In genomic region chr11:51459569-51460043, GRCm38 (mm10) we compare ENCODE assay signal across 10 mouse cellular contexts.
A peak's percentile ranks its signal among the peaks of the same experiment; 100 is the strongest.
DNase-seq lines count a peak whose midpoint lies in the region; ATAC-seq and TF ChIP-seq lines count a peak whose summit lies in the region.
"Had no signal": no experiment of that assay in that cellular context is flagged by ENCODE, and none has a peak within 500 bp of the region (broad histone marks: within the 10 kb centered on the region; RNA-seq: fewer than 3 reads in every experiment).

No protein-coding gene starts in this region.

- WGBS in forebrain, postnatal 0 days = 30% methylated on average over 8 of the region's 8 CpGs
- 68% methylated on average over 8 of the region's 8 CpGs for WGBS in midbrain, embryonic 11.5 days
- 86% methylated on average over 8 of the region's 8 CpGs for WGBS in liver, postnatal 0 days (ENCODE audit: insufficient replicate concordance)
- 66% methylated on average over 8 of the region's 8 CpGs for WGBS in intestine, embryonic 15.5 days

- H3K27ac ChIP-seq in forebrain, postnatal 0 days (ENCODE audit: low read depth, low read length) = 0 out of 2 replicates have a peak overlapping the region, but pooled peaks have one; percentile 54
- H3K27ac ChIP-seq in midbrain, embryonic 11.5 days (ENCODE audit: low read depth, low read length) = no peak overlapping the region
- H3K27ac ChIP-seq in liver, postnatal 0 days (ENCODE audit: low read depth) = no peak overlapping the region
- no peak overlapping the region for H3K27ac ChIP-seq in intestine, embryonic 15.5 days
- H3K27ac ChIP-seq: liver, embryonic 15.5 days had no signal

- peak; percentile 6 for DNase-seq in brain, adult 2 months (ENCODE audit: low read depth, low spot score)
- DNase-seq in forebrain, postnatal 0 days = peak; percentile 47
- peak; percentile 81 for DNase-seq in midbrain, embryonic 11.5 days (ENCODE audit: low spot score, missing footprints)
- no peak for DNase-seq in liver, postnatal 0 days
- DNase-seq in left cerebral cortex, postnatal 25 days (ENCODE audit: low spot score in 2 of 2) = no peak
- DNase-seq: heart, postnatal 10 days had no signal

- no peaks in the 10 kb centered on the region for H3K4me1 ChIP-seq in forebrain, postnatal 0 days (ENCODE audit: insufficient read depth)
- H3K4me1 ChIP-seq in midbrain, embryonic 11.5 days (ENCODE audit: control insufficient read depth, insufficient read depth, low read length) = peaks cover 4% of the 10 kb centered on the region; the same call in 1 of the 2 replicates
- no peaks in the 10 kb centered on the region for H3K4me1 ChIP-seq in liver, postnatal 0 days (ENCODE audit: insufficient read depth)
- H3K4me1 ChIP-seq in intestine, embryonic 15.5 days (replicated peaks) = no peaks in the 10 kb centered on the region
- H3K4me1 ChIP-seq: liver, embryonic 15.5 days had no signal

- H3K9me3 ChIP-seq in forebrain, postnatal 0 days (ENCODE audit: low read length) = no peaks in the 10 kb centered on the region
- no peaks in the 10 kb centered on the region for H3K9me3 ChIP-seq in midbrain, embryonic 11.5 days (ENCODE audit: control insufficient read depth, low read length)
- H3K9me3 ChIP-seq in liver, postnatal 0 days (ENCODE audit: low read length) = no peaks in the 10 kb centered on the region
- H3K9me3 ChIP-seq in intestine, embryonic 15.5 days = no peaks in the 10 kb centered on the region
- H3K9me3 ChIP-seq: liver, embryonic 15.5 days had no signal

- H3K79me2 ChIP-seq in C2C12 (ENCODE audit: control insufficient read depth, insufficient read depth) = no peaks in the 10 kb centered on the region

- no peak overlapping the region for H3K4me3 ChIP-seq in C2C12 (ENCODE audit: insufficient read depth, poor library complexity, severe bottlenecking)
- no peak overlapping the region for H3K4me3 ChIP-seq in forebrain, postnatal 0 days (ENCODE audit: low read depth, low read length)
- no peak overlapping the region for H3K4me3 ChIP-seq in midbrain, embryonic 11.5 days (ENCODE audit: low read depth, low read length)
- H3K4me3 ChIP-seq in liver, postnatal 0 days (ENCODE audit: low read depth, low read length) = no peak overlapping the region
- no peak overlapping the region for H3K4me3 ChIP-seq in intestine, embryonic 15.5 days (replicated peaks)
- H3K4me3 ChIP-seq: erythroblast, embryonic 14.5 days; liver, embryonic 15.5 days had no signal

- H3K4me2 ChIP-seq in forebrain, postnatal 0 days (ENCODE audit: low read depth) = no peak overlapping the region
- no peak overlapping the region for H3K4me2 ChIP-seq in midbrain, embryonic 11.5 days
- no peak overlapping the region for H3K4me2 ChIP-seq in liver, postnatal 0 days (ENCODE audit: low read depth, low read length)
- H3K4me2 ChIP-seq in intestine, embryonic 15.5 days (replicated peaks) = no peak overlapping the region
- H3K4me2 ChIP-seq: liver, embryonic 15.5 days had no signal

- H3ac ChIP-seq in C2C12 (ENCODE audit: control insufficient read depth, insufficient read length, low read depth) = no peak overlapping the region

- no peaks in the 10 kb centered on the region for H3K79me3 ChIP-seq in C2C12 (ENCODE audit: low read depth)

- no peak for TF ChIP-seq CTCF in C2C12 (IDR thresholded peaks at IDR 0.05; ENCODE audit: control insufficient read depth, insufficient read depth, insufficient read length)
- TF ChIP-seq CTCF in forebrain, postnatal 0 days (IDR thresholded peaks at IDR 0.05; ENCODE audit: low read depth) = no peak
- TF ChIP-seq CTCF in liver, postnatal 0 days (IDR thresholded peaks at IDR 0.05; ENCODE audit: low read depth) = no peak

- intact Hi-C loops in left cerebral cortex, postnatal 25 days (cut with DNase I) = no loop called here

- TF ChIP-seq EP300 in liver, postnatal 0 days (IDR thresholded peaks at IDR 0.05; ENCODE audit: low read depth) = no peak

- H3K27me3 ChIP-seq in C2C12 (ENCODE audit: control insufficient read depth, insufficient read depth, insufficient read length) = no peaks in the 10 kb centered on the region
- no peaks in the 10 kb centered on the region for H3K27me3 ChIP-seq in forebrain, postnatal 0 days (ENCODE audit: insufficient read depth, low read length)
- H3K27me3 ChIP-seq in midbrain, embryonic 11.5 days (ENCODE audit: control insufficient read depth, insufficient read depth, low read length) = no peaks in the 10 kb centered on the region
- H3K27me3 ChIP-seq in liver, postnatal 0 days (ENCODE audit: insufficient read depth, low read length) = no peaks in the 10 kb centered on the region
- no peaks in the 10 kb centered on the region for H3K27me3 ChIP-seq in intestine, embryonic 15.5 days (replicated peaks)
- H3K27me3 ChIP-seq: liver, embryonic 15.5 days had no signal

- ATAC-seq in forebrain, postnatal 0 days = peak; percentile 86
- peak; percentile 54; the same call in 1 of the 2 replicates for ATAC-seq in midbrain, embryonic 11.5 days (ENCODE audit: low FRiP score)
- ATAC-seq in liver, postnatal 0 days = no peak
- ATAC-seq in intestine, embryonic 15.5 days = no peak

- no peak overlapping the region for H3K9ac ChIP-seq in forebrain, postnatal 0 days
- no peak overlapping the region for H3K9ac ChIP-seq in midbrain, embryonic 11.5 days (ENCODE audit: low read length)
- no peak overlapping the region for H3K9ac ChIP-seq in liver, postnatal 0 days (replicated peaks)
- no peak overlapping the region for H3K9ac ChIP-seq in intestine, embryonic 15.5 days
- H3K9ac ChIP-seq: liver, embryonic 15.5 days had no signal

- no peaks in the 10 kb centered on the region for H3K36me3 ChIP-seq in C2C12 (ENCODE audit: control insufficient read depth, insufficient read depth)
- no peaks in the 10 kb centered on the region for H3K36me3 ChIP-seq in forebrain, postnatal 0 days (ENCODE audit: insufficient read depth)
- no peaks in the 10 kb centered on the region for H3K36me3 ChIP-seq in midbrain, embryonic 11.5 days (ENCODE audit: control insufficient read depth, insufficient read depth, low read length)
- H3K36me3 ChIP-seq in liver, postnatal 0 days (replicated peaks; ENCODE audit: insufficient read depth, low read length) = no peaks in the 10 kb centered on the region
- no peaks in the 10 kb centered on the region for H3K36me3 ChIP-seq in intestine, embryonic 15.5 days
- H3K36me3 ChIP-seq: liver, embryonic 15.5 days had no signal

TF ChIP-seq in C2C12, 6 proteins besides CTCF, POLR2A, EP300 and RAD21:
- no peak for TF ChIP-seq MAX (IDR thresholded peaks at IDR 0.05)
- no peak for TF ChIP-seq USF1 (IDR thresholded peaks at IDR 0.05; ENCODE audit: low read depth)
- TF ChIP-seq MYOD1 (IDR thresholded peaks at IDR 0.05; ENCODE audit: control insufficient read depth, insufficient read length, low read depth) = peak; percentile 30

Comparison
In these comparisons a context has a peak if more than half of its experiments do, and no peak if none do; other contexts are left out.
1. DNase-seq: peak in brain, adult 2 months (single experiment), forebrain, postnatal 0 days (single experiment) and midbrain, embryonic 11.5 days (single experiment); none in liver, postnatal 0 days (single experiment) and left cerebral cortex, postnatal 25 days (0 of 2).
2. ATAC-seq: peak in forebrain, postnatal 0 days (single experiment) and midbrain, embryonic 11.5 days (single experiment); none in liver, postnatal 0 days (single experiment) and intestine, embryonic 15.5 days (single experiment).